Mouse (Mus musculus): ENCODE results near the gene Gm8922. TPM values are rescaled to one million over a fixed set of nuclear protein-coding genes. Genes with fewer than 3 reads are reported as not detected.

The Gm8922 gene
- polyA plus RNA-seq (2015; fragmentation: Illumina TruSeq; extraction: RNeasy Lipid Tissue Mini Kit (QIAGEN cat#74804); ENCODE audit: insufficient read depth, low replicate concordance) = not detected

GRCm38 (mm10) chr5:11681659-11682058 lies at the start of gene Gm8922:
Gm8922 (plus strand) TSS chr5:11681959.

Other genes with a start within 250 kb of the Gm8922 start
- gene Gm8906, start 179.3 kb upstream of the Gm8922 start, polyA plus RNA-seq (2015; fragmentation: Illumina TruSeq; extraction: RNeasy Lipid Tissue Mini Kit (QIAGEN cat#74804); ENCODE audit: insufficient read depth, low replicate concordance) = not detected
- gene Gm6460, start 87.0 kb upstream of the Gm8922 start, polyA plus RNA-seq (2015; fragmentation: Illumina TruSeq; extraction: RNeasy Lipid Tissue Mini Kit (QIAGEN cat#74804); ENCODE audit: insufficient read depth, low replicate concordance) = not detected
- gene Gm8926, start 88.6 kb downstream of the Gm8922 start, polyA plus RNA-seq (2015; fragmentation: Illumina TruSeq; extraction: RNeasy Lipid Tissue Mini Kit (QIAGEN cat#74804); ENCODE audit: insufficient read depth, low replicate concordance) = not detected
- gene Gm6465, start 163.6 kb downstream of the Gm8922 start, polyA plus RNA-seq (2015; fragmentation: Illumina TruSeq; extraction: RNeasy Lipid Tissue Mini Kit (QIAGEN cat#74804); ENCODE audit: insufficient read depth, low replicate concordance) = not detected
- not detected for gene 4933402N22Rik, start 236.1 kb downstream of the Gm8922 start, polyA plus RNA-seq (2015; fragmentation: Illumina TruSeq; extraction: RNeasy Lipid Tissue Mini Kit (QIAGEN cat#74804); ENCODE audit: insufficient read depth, low replicate concordance)